Mouse (Mus musculus) heart, postnatal 0 days (tissue): ENCODE data around the gene Gclc.

ENCODE experiments used
- CTCF ChIP-seq: IDR thresholded peaks from 2 replicates; pipeline ENCODE4 v1.5.1; 2016; ENCODE audit warnings: antibody characterized with exemption, control low read depth, low read depth
- EP300 ChIP-seq: IDR thresholded peaks from 2 replicates; pipeline ENCODE4 v1.6.1; 2016; ENCODE audit warnings: antibody characterized with exemption, low read depth

DNA sequence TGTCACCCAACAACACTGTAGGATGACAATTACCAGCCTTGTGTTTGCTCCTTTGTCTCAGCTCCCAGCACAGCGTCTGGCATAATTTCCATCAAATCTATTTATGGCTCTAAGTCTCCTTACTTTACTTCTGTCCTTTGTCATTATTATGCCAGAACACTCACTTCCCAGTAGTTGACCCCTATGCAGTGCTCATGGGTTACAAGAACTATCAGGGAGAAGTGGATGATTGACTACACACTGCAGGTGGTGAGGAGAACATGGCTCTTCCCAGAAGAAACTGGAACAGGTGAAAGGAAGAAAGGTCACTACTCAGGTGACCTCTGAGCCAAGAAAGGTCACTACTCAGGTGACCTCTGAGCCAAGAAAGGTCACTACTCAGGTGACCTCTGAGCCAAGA lies 12.9 kb upstream of the Gclc start:
- TF ChIP-seq CTCF, result no peak
- no peak for TF ChIP-seq EP300
